ENCODE assay signal across 8 mouse cellular contexts in genomic region chr19:27429745-27430251, GRCm38 (mm10). TPM values are rescaled to one million over a fixed set of nuclear protein-coding genes. Genes with fewer than 3 reads are reported as not detected.
DNase-seq lines count a peak whose midpoint lies in the region; ATAC-seq and TF ChIP-seq lines count a peak whose summit lies in the region.

Gene Pum3 (minus strand): TSS chr19:27429825.

- no peaks in the 10 kb centered on the region for H3K9me3 ChIP-seq in E14TG2a.4 (ENCODE audit: low read length)
- no peaks in the 10 kb centered on the region for H3K9me3 ChIP-seq in forebrain, embryonic 12.5 days
- no peaks in the 10 kb centered on the region for H3K9me3 ChIP-seq in heart, postnatal 0 days (replicated peaks; ENCODE audit: control insufficient read depth, low read length)
- no peaks in the 10 kb centered on the region for H3K9me3 ChIP-seq in liver, embryonic 16.5 days (replicated peaks; ENCODE audit: control insufficient read depth, low read length)
- no peaks in the 10 kb centered on the region for H3K9me3 ChIP-seq in neural tube, embryonic 13.5 days

- peak; percentile 84 for TF ChIP-seq POLR2A in testis, adult 2 months (IDR thresholded peaks at IDR 0.05; ENCODE audit: control insufficient read depth, low read depth, low read length)

- peak; percentile 99 for TF ChIP-seq EP300 in heart, postnatal 0 days (IDR thresholded peaks at IDR 0.05; ENCODE audit: low read depth)

- peak within 1 kb of the TSS; percentile 87 for H3K4me2 ChIP-seq in forebrain, embryonic 12.5 days
- H3K4me2 ChIP-seq in heart, postnatal 0 days (ENCODE audit: low read depth, low read length): peak within 1 kb of the TSS; percentile 95
- H3K4me2 ChIP-seq in liver, embryonic 16.5 days (ENCODE audit: low read depth, low read length): peak within 1 kb of the TSS; percentile 86
- peak within 1 kb of the TSS; percentile 95 for H3K4me2 ChIP-seq in neural tube, embryonic 13.5 days

- DNase-seq in c-Kit-positive CD71-positive TER-119-positive erythroid progenitor cells, embryonic 14.5 days (ENCODE audit: low spot score): peak; percentile 96
- peak; percentile 100 for DNase-seq in heart, postnatal 0 days (ENCODE audit: low spot score)
- DNase-seq in kidney, postnatal 4 days: peak; percentile 95 to 98

- peak; percentile 97 for ATAC-seq in forebrain, embryonic 12.5 days (ENCODE audit: low FRiP score)
- ATAC-seq in heart, postnatal 0 days (ENCODE audit: insufficient read depth, low read depth): peak; percentile 98
- peak; percentile 98 for ATAC-seq in liver, embryonic 16.5 days (ENCODE audit: low read depth)
- ATAC-seq in neural tube, embryonic 13.5 days (ENCODE audit: low read depth): peak; percentile 97

- peak within 1 kb of the TSS; percentile 82 for H3K27ac ChIP-seq in forebrain, embryonic 12.5 days
- H3K27ac ChIP-seq in heart, postnatal 0 days (ENCODE audit: low read depth): peak within 1 kb of the TSS; percentile 93
- H3K27ac ChIP-seq in liver, embryonic 16.5 days (ENCODE audit: low read length): peak within 1 kb of the TSS; percentile 90
- peak within 1 kb of the TSS; percentile 94 for H3K27ac ChIP-seq in neural tube, embryonic 13.5 days (replicated peaks)
- H3K27ac ChIP-seq in testis, adult 2 months (ENCODE audit: control insufficient read depth, insufficient read depth, low read depth, low read length): peak within 1 kb of the TSS; percentile 86

- H3K9ac ChIP-seq in forebrain, embryonic 12.5 days: peak within 1 kb of the TSS; percentile 68
- peak within 1 kb of the TSS; percentile 88 for H3K9ac ChIP-seq in heart, postnatal 0 days (replicated peaks; ENCODE audit: low read depth, low read length)
- H3K9ac ChIP-seq in liver, embryonic 16.5 days (ENCODE audit: low read depth, low read length): peak within 1 kb of the TSS; percentile 70
- peak within 1 kb of the TSS; percentile 81 for H3K9ac ChIP-seq in neural tube, embryonic 13.5 days

- WGBS in forebrain, embryonic 12.5 days: under 1% methylated on average over 40 of the region's 40 CpGs
- under 1% methylated on average over 40 of the region's 40 CpGs for WGBS in heart, postnatal 0 days
- WGBS in liver, embryonic 16.5 days (ENCODE audit: insufficient replicate concordance): 0% methylated on average over 40 of the region's 40 CpGs
- WGBS in neural tube, embryonic 13.5 days: under 1% methylated on average over 40 of the region's 40 CpGs

- no peak for TF ChIP-seq CTCF in E14TG2a.4 (conservative IDR thresholded peaks at IDR 0.05; ENCODE audit: low read length)
- TF ChIP-seq CTCF in heart, postnatal 0 days (IDR thresholded peaks at IDR 0.05; ENCODE audit: low read depth): no peak
- no peak for TF ChIP-seq CTCF in testis, adult 2 months (IDR thresholded peaks at IDR 0.05; ENCODE audit: control insufficient read depth, insufficient read depth, insufficient replicate concordance, low read depth, low read length)

- H3K4me3 ChIP-seq in E14TG2a.4 (replicated peaks; ENCODE audit: low read length): peak within 1 kb of the TSS; percentile 99
- peak within 1 kb of the TSS; percentile 81 for H3K4me3 ChIP-seq in forebrain, embryonic 12.5 days (replicated peaks)
- H3K4me3 ChIP-seq in heart, postnatal 0 days (ENCODE audit: low read depth, low read length): peak within 1 kb of the TSS; percentile 95
- H3K4me3 ChIP-seq in liver, embryonic 16.5 days (ENCODE audit: low read depth, low read length): peak within 1 kb of the TSS; percentile 95
- H3K4me3 ChIP-seq in neural tube, embryonic 13.5 days: peak within 1 kb of the TSS; percentile 93
- H3K4me3 ChIP-seq in testis, adult 2 months (ENCODE audit: control insufficient read depth, low read depth, low read length): peak within 1 kb of the TSS; percentile 97

- peaks cover 28% of the 10 kb centered on the region for H3K36me3 ChIP-seq in E14TG2a.4 (ENCODE audit: insufficient read depth, low read length)
- H3K36me3 ChIP-seq in forebrain, embryonic 12.5 days (replicated peaks): peaks cover 12% of the 10 kb centered on the region
- peaks cover 11% of the 10 kb centered on the region for H3K36me3 ChIP-seq in heart, postnatal 0 days (replicated peaks; ENCODE audit: control insufficient read depth, insufficient read depth, low read length)
- peaks cover 6% of the 10 kb centered on the region; the same call in 1 of the 2 replicates for H3K36me3 ChIP-seq in liver, embryonic 16.5 days (ENCODE audit: control insufficient read depth, insufficient read depth)
- H3K36me3 ChIP-seq in neural tube, embryonic 13.5 days: peaks cover 5% of the 10 kb centered on the region
- H3K36me3 ChIP-seq in testis, adult 2 months (ENCODE audit: control insufficient read depth, insufficient read depth, low read length): no peaks in the 10 kb centered on the region; the same call in 1 of the 2 replicates

- H3K27me3 ChIP-seq in E14TG2a.4 (ENCODE audit: insufficient read depth, low read length): no peaks in the 10 kb centered on the region
- H3K27me3 ChIP-seq in forebrain, embryonic 12.5 days: no peaks in the 10 kb centered on the region
- H3K27me3 ChIP-seq in heart, postnatal 0 days (ENCODE audit: control insufficient read depth, insufficient read depth, low read length): no peaks in the 10 kb centered on the region
- H3K27me3 ChIP-seq in liver, embryonic 16.5 days (ENCODE audit: control insufficient read depth, insufficient read depth, low read depth, low read length): no peaks in the 10 kb centered on the region
- no peaks in the 10 kb centered on the region for H3K27me3 ChIP-seq in neural tube, embryonic 13.5 days
- no peaks in the 10 kb centered on the region for H3K27me3 ChIP-seq in testis, adult 2 months (ENCODE audit: control insufficient read depth, insufficient read depth, low read length)

- H3K4me1 ChIP-seq in E14TG2a.4 (replicated peaks; ENCODE audit: low read depth, low read length): peaks cover 31% of the 10 kb centered on the region
- peaks cover 18% of the 10 kb centered on the region for H3K4me1 ChIP-seq in forebrain, embryonic 12.5 days
- H3K4me1 ChIP-seq in heart, postnatal 0 days (ENCODE audit: control insufficient read depth, insufficient read depth): peaks cover 18% of the 10 kb centered on the region
- H3K4me1 ChIP-seq in liver, embryonic 16.5 days (ENCODE audit: control insufficient read depth, low read depth, low read length): peaks cover 14% of the 10 kb centered on the region
- H3K4me1 ChIP-seq in neural tube, embryonic 13.5 days (replicated peaks): peaks cover 24% of the 10 kb centered on the region
- H3K4me1 ChIP-seq in testis, adult 2 months (ENCODE audit: control insufficient read depth, insufficient read depth, low read length): peaks cover 11% of the 10 kb centered on the region

RNA-seq across cellular contexts. Expression of gene Pum3, which starts in this region (rescaled TPM):
- polyA plus RNA-seq in forebrain, embryonic 12.5 days (2016; fragmentation: Nextera tagmentation; extraction: Ambion mirVana): 85.7 and 92.1 TPM in 2 replicates
- total RNA-seq in heart, postnatal 0 days (2014; rRNA removed; ENCODE audit: low replicate concordance): 4.5 and 5.0 TPM in 2 replicates
- 34.9 and 53.3 TPM in 2 replicates for polyA plus RNA-seq in heart, postnatal 0 days (2015; fragmentation: Nextera tagmentation; extraction: Ambion mirVana)
- polyA plus RNA-seq in liver, embryonic 16.5 days (2015; fragmentation: Nextera tagmentation; extraction: Ambion mirVana): 25.3 and 31.5 TPM in 2 replicates
- polyA plus RNA-seq in neural tube, embryonic 13.5 days (2015; fragmentation: Nextera tagmentation; extraction: Ambion mirVana): 66.9 and 68.0 TPM in 2 replicates
- 6.9 and 7.9 TPM in 2 replicates for polyA plus RNA-seq in testis, adult 2 months (2012; rRNA removed)

Comparison
In these comparisons a context has a peak if more than half of its experiments do, and no peak if none do; other contexts are left out.
1. Peak in every context shown above with its lines: DNase-seq, ATAC-seq, H3K4me3 ChIP-seq and H3K27ac ChIP-seq.